In the genomic region with DNA sequence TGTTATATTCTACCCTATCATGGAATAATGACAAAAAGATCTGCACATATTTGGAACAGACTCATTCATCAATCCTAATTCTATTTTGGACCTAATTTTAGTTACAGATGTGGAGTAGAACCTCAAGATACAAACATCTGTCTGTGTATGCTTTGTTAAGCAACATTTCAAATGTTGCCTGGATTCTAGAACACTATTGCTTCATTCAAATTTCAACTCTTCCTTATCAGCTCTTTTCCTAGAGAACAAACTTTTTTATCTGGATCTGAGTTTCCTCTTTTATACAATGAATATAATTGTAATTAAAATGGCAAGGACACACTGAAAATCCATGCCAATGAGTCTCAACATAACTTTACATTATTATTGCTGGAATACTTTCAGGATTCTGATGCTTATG, we compare ENCODE assay signal across 29 mouse cellular contexts. TPM values are rescaled to one million over a fixed set of nuclear protein-coding genes. Genes with fewer than 3 reads are reported as not detected.
"Had no signal": no experiment of that assay in that cellular context is flagged by ENCODE, and none has a peak within 500 bp of the region (broad histone marks: within the 10 kb centered on the region; RNA-seq: fewer than 3 reads in every experiment).

No protein-coding gene starts in this region.

- H3K9me3 ChIP-seq: heart, embryonic 10.5 days; heart, embryonic 12.5 days; heart, embryonic 13.5 days; heart, embryonic 15.5 days; hindbrain, embryonic 10.5 days; hindbrain, embryonic 12.5 days; hindbrain, embryonic 13.5 days; hindbrain, embryonic 15.5 days; intestine, embryonic 15.5 days; kidney, embryonic 15.5 days had no signal

- H3K4me1 ChIP-seq: heart, embryonic 10.5 days; heart, embryonic 12.5 days; heart, embryonic 13.5 days; heart, embryonic 15.5 days; hindbrain, embryonic 10.5 days; hindbrain, embryonic 12.5 days; hindbrain, embryonic 15.5 days; intestine, embryonic 15.5 days; kidney, embryonic 15.5 days had no signal

- H3K9ac ChIP-seq: heart, embryonic 12.5 days; heart, embryonic 13.5 days; heart, embryonic 15.5 days; hindbrain, embryonic 12.5 days; hindbrain, embryonic 13.5 days; hindbrain, embryonic 14.5 days; hindbrain, embryonic 15.5 days; intestine, embryonic 15.5 days; kidney, embryonic 15.5 days had no signal

- H3K4me2 ChIP-seq: heart, embryonic 11.5 days; heart, embryonic 12.5 days; heart, embryonic 13.5 days; heart, embryonic 15.5 days; hindbrain, embryonic 12.5 days; hindbrain, embryonic 13.5 days; hindbrain, embryonic 14.5 days; hindbrain, embryonic 15.5 days; intestine, embryonic 15.5 days; kidney, embryonic 15.5 days had no signal

- DNase-seq: heart, postnatal 10 days; heart, postnatal 14 days; heart, postnatal 36 days; heart, postnatal 4 days; kidney, adult 18-20 months; kidney, postnatal 10 days; kidney, postnatal 14 days; kidney, postnatal 25 days; kidney, postnatal 4 days; layer of hippocampus, adult 9-11 months; layer of hippocampus, postnatal 36 days had no signal

- H3K4me3 ChIP-seq: heart, embryonic 10.5 days; heart, embryonic 12.5 days; heart, embryonic 13.5 days; heart, embryonic 15.5 days; hindbrain, embryonic 10.5 days; hindbrain, embryonic 12.5 days; hindbrain, embryonic 13.5 days; hindbrain, embryonic 15.5 days; intestine, embryonic 15.5 days; kidney, embryonic 15.5 days; layer of hippocampus, adult 2 months had no signal

- H3K27ac ChIP-seq: heart, embryonic 10.5 days; heart, embryonic 13.5 days; heart, embryonic 15.5 days; hindbrain, embryonic 10.5 days; hindbrain, embryonic 12.5 days; hindbrain, embryonic 13.5 days; hindbrain, embryonic 14.5 days; hindbrain, embryonic 15.5 days; hindbrain, postnatal 0 days; intestine, embryonic 15.5 days; kidney, embryonic 15.5 days; kidney, postnatal 0 days; layer of hippocampus, adult 2 months had no signal

- H3K27me3 ChIP-seq: heart, embryonic 12.5 days; heart, embryonic 13.5 days; heart, embryonic 15.5 days; hindbrain, embryonic 12.5 days; hindbrain, embryonic 13.5 days; hindbrain, embryonic 15.5 days; intestine, embryonic 15.5 days; kidney, embryonic 15.5 days had no signal

- ATAC-seq: hindbrain, embryonic 16.5 days; hindbrain, postnatal 0 days; inflammation-experienced regulatory T-cells, adult 6 months had no signal

- H3K36me3 ChIP-seq: heart, embryonic 10.5 days; heart, embryonic 12.5 days; heart, embryonic 13.5 days; heart, embryonic 15.5 days; hindbrain, embryonic 10.5 days; hindbrain, embryonic 12.5 days; hindbrain, embryonic 13.5 days; hindbrain, embryonic 15.5 days; intestine, embryonic 15.5 days; kidney, embryonic 15.5 days had no signal

RNA-seq across cellular contexts. Expression of a gene that starts 43.8 kb away (rescaled TPM):
- total RNA-seq: hematopoietic stem cell, adult 5-6 weeks had no signal
